Mouse (Mus musculus): ENCODE measurements around the gene Hist3h2ba. TPM values are rescaled to one million over a fixed set of nuclear protein-coding genes. Genes with fewer than 3 reads are reported as not detected.

Gene Hist3h2ba
- total RNA-seq, 4 experiments from 2014 or later: 71.4 to 92.2 (median 75.7) TPM

DNA sequence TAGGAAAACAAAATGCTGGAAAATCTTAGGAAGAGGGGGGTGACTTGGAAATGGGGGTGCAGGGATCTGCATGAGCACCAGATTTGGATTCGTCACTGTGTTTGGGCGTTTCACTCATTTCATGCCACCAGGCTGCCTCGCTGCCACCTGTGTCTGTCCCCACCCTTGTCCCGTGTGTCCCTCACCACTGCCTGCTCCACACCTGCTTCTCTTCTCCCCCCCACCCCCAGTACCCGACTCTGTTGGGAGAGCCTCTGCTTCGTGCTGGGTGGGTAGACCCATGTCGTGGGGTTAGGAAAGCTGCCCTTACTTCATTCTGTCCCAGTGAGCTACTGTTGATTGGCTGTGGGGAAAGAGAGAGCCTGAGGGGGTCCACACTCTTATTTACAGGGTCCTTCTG lies 35.9 kb downstream of the Hist3h2ba start:
- no peak for DNase-seq (ENCODE audit: low spot score in 2 of 2)

DNA sequence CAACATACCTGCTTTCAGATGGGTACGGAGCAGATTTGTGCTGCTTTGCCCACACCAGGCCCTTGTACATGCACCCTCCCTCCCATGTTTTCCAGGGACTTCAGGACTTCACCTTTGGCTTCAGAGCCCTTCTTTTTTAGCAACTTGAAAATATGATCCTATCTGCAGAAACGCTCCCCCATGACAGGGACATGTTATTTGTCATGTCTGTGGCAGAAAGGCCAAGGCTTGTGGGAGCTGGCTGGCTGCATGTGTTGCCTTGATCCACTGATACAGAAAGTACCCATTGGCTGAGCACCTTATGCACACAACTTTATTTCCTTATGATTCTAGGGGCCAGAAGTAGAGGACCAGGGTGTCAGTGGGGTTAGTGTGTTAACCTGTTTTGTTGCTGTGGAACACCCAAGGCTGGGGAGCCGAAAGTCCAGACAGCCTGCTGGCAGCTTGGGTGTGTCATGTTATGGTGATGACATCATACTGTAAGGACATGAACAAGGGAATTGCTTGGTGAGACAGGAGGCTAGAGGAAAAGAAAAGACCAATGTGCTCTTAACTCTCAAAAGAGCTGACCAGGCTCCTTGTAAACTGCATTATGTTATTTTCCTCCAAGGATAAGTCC lies 36.7 kb downstream of the Hist3h2ba start:
- DNase-seq (ENCODE audit: low spot score in 2 of 2): no peak

DNA sequence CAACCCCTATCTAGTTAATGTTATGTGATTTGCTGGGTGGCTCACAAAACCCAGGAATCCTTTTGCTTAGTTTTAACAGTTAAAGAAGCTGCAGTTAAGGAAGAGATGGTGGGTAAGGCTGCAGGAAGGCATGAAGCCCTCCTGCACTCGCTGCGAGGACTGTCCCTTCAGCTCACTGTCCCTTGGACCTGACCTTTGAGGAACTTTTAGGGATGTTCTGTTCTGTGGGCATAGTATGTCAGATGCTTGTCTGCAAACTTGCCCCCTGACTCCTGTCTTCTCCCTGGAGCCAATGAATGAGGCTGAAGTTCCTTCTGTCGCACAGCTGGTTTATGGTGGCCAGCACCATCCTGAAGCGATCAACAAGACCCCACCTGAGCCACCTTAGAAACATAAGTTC lies 40.4 kb downstream of the Hist3h2ba start:
- DNase-seq (ENCODE audit: low spot score in 2 of 2): no peak

DNA sequence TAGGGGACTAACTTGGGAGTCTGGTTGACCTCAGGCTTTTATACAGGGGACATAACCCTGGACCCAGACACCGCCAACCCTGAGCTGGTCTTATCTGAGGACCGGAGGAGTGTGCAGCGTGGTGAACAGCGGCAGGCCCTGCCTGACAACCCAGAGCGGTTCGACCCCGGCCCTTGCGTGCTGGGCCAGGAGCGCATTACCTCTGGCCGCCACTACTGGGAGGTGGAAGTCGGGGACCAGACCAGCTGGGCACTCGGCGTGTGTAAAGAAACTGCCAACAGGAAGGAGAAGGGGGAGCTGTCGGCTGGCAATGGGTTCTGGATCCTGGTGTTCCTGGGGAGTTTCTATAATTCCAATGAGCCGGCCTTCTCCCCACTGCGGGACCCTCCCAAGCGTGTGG lies 41.4 kb downstream of the Hist3h2ba start:
- no peak for DNase-seq (ENCODE audit: low spot score in 2 of 2)

DNA sequence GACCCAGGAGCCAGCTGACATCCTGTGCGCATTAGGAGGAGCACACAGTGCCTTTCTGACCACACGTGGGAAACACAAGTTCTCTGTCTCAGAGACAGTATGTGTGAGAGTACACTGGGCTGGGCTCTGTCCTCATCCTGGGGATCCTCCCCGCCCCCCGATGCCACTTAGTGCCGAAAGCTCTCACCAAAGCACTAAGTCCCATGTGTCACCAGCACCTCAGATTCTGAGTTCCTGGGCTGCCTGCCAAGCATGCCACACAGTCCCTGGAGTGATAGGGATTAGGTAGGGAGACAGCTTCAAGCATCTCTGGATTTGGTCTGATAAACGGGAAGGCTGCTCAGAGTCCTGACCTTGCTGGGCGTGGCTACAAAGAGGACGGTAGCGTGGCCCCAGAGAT lies 42.1 kb downstream of the Hist3h2ba start:
- no peak for DNase-seq (ENCODE audit: low spot score in 2 of 2)

DNA sequence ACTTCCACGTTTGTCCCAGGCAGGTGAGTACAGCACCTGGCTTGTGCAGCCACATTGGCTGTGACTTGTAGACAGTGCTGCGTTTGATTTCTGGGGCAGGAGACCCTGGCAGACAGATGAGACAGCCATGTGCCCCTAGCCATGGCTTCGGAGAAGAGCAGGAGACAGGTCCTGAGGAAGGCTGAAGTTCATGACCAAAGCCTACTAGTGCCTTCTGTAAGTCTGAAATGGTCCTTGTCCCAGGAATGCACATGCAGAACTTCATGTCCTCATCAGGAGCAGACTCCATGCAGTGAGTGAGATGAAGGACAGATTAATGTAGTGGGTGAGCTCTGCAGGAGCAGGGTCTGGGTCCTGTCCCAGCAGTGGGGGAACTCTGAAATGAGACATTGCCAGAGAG lies 43.2 kb downstream of the Hist3h2ba start:
- no peak for DNase-seq (ENCODE audit: low spot score in 2 of 2)

DNA sequence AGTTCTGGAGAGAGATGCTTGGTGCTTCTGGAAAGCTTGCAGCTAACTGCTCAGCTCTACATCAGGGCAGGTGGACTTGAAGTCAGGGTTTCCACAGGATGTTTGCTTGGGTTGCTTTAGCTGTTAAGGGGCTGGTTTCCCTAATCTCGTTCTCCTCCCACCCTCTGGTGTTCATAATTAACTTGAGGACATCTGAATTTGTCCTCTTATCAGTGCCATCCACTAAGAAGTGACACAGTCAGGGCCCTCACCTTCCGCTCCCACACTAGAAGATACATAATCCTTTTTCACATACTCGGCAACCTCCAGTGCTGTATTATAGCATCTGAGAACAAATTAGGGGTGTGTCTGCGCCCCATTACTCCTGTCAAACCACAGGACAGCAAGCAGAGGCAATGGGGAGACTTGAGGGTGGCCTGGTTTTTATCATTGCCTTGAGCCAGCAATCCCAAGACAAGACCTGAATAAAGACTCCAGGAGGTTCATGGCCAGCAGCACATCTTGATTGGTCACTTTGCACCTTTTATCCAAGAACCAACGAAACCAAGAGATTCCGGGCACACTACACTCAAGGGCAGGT lies 44.5 kb downstream of the Hist3h2ba start:
- no peak for DNase-seq (ENCODE audit: low spot score in 2 of 2)

DNA sequence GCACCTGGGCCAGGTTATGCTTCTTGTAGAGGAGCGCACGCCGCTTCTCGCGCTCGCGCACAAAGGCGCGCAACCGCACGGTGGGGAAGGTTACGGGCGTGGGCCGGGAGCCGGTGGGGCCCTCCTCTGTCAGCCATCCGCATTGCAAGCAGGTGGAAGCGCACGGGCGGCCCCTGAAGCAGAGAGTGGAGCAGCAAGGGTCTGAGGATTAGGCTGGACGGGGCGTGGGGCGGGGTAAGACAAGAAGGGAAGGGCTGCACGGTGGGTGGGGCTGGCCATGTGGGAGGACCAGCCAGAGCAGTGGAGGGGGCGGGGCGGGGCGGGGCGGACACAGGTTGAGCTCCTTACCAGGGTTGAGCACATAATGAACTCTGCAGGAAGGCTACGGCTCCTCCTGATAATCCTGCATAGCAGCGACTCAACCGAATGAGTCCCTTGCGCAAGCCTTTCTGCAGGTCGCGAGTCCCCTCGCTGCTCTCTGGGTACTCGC lies 45.7 kb downstream of the Hist3h2ba start:
- no peak for DNase-seq (ENCODE audit: low spot score in 2 of 2)

DNA sequence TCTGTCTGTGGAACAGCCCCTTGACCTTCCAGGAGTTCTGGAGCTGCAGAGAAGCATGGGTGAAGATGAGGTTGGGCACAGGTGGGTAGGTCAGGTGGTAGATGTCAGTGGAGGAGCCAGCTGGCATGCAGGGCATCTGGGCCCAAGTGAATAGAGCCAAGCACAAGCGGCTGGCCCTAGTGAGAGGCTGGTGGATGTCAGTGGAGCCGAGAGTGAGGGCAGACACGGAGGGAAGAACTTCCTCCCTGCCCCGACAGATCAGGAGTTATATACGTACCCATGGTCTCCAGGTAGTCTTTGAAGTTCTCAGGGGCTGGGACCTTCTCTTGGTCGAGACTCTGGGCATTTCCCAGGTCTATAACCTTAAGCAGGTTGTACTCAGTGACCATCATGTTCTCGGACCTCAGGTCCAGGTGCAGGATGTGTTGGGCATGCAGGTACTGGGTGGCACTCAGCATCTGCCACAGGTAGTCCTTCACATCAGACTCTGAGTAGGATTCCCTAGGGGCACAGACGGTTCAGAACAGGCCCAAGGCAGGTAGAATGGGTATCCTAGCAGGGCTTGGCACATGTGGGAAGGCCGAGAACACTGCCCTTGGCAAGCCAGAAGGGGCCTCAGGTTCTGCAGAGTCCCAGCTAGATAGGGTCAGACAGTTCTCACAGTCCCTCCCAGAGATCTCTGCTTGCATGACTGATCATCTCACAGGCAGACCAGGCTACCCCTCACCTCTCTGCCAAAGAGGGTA lies 46.5 kb downstream of the Hist3h2ba start:
- no peak for DNase-seq (ENCODE audit: low spot score in 2 of 2)

DNA sequence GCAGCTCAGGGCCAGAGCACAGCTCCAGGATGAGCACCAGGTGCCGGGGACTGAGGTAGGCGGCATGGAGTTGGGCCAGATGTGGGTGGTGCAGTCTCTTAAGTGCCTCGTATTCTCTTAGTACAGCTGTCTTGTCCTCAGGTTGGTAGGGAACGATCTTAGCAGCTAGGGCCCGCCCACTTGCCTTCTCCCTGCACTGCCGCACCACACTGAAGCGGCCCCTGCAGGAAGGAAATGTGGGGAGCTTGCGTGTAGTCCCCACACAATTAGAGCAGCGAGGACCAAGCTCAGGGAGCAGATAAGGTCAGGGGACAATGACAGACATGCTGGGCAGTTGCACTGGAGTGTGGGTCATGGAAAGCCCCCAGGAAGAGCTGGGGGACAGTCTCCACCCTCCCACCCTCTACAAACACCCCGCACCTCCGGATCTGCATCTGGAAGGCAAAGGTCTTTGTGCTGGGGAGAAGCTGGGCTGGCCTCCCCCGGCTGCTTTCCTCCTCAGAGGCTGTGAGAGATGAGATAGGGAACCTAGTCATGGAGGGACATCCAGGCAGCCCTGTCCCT lies 47.2 kb downstream of the Hist3h2ba start:
- no peak for DNase-seq (ENCODE audit: low spot score in 2 of 2)

DNA sequence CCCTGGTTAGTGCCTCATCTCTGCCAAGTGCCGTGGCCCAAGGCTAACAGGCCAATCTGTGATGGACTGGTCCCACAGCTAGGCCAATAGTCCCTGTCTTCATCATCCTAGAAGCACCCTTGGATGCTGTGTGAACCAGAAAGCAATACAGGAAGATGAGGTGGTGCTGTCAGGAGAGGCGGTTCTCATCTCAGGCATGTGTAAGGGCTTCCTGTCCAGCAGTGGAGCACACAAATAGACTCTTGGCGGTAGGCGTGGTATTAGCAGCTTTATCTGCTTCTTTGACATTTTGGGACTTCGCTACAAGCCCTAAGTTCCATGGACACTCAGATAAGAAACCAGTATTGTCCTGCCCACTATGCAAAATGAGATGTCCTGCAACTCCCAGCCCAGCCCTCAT lies 48.8 kb downstream of the Hist3h2ba start:
- DNase-seq (ENCODE audit: low spot score in 2 of 2): no peak

Small RNA genes lying within 50 kb of the gene (microRNA-seq; reads per million reads assigned to microRNA genes)
- gene Gm44313: 0 to 0.51 reads per million in 2 experiments

Other genes with a start within 250 kb of the Hist3h2ba start
- gene Olfr319, start 249.8 kb upstream of the Hist3h2ba start, total RNA-seq (2022): under 1 TPM in 1 of 4 experiments, not detected in 3; 0.43 TPM
- under 1 TPM in 2 of 4 experiments, not detected in 2; 0.09 to 0.16 TPM for gene Olfr318, start 224.9 kb upstream of the Hist3h2ba start, total RNA-seq (2022)
- under 1 TPM in 3 of 4 experiments, not detected in 1; 0.19 to 0.76 (median 0.43) TPM for gene Olfr317, start 209.7 kb upstream of the Hist3h2ba start, total RNA-seq (2022)
- 1 to 10 TPM in 2 of 4 experiments, under 1 TPM in 2; 0.59 to 1.8 (median 1.2) TPM for gene Olfr316, start 196.2 kb upstream of the Hist3h2ba start, total RNA-seq (2022)
- not detected for gene Olfr315, start 175.7 kb upstream of the Hist3h2ba start, total RNA-seq (2022)
- gene Olfr314, start 166.0 kb upstream of the Hist3h2ba start, total RNA-seq (2022): not detected
- gene Fam183b, start 147.0 kb upstream of the Hist3h2ba start, total RNA-seq (2022): 1 to 10 TPM; 5.4 to 7.7 (median 6.4) TPM
- not detected for gene Olfr313, start 133.9 kb upstream of the Hist3h2ba start, total RNA-seq (2022)
- gene Olfr312, start 119.7 kb upstream of the Hist3h2ba start, total RNA-seq (2022): not detected
- not detected for gene Olfr311, start 109.7 kb upstream of the Hist3h2ba start, total RNA-seq (2022)
- gene Gm12258, start 101.8 kb upstream of the Hist3h2ba start, total RNA-seq (2022): 10 to 100 TPM; 15.8 to 24.2 (median 21.4) TPM
- gene 2810021J22Rik, start 81.7 kb upstream of the Hist3h2ba start, total RNA-seq (2022): 10 to 100 TPM in 3 of 4 experiments, 1 to 10 TPM in 1; 7.1 to 14.0 (median 12.1) TPM
- 10 to 100 TPM in 2 of 4 experiments, 1 to 10 TPM in 2; 9.0 to 10.2 (median 9.8) TPM for gene Zfp39, start 44.7 kb upstream of the Hist3h2ba start, total RNA-seq (2022)
- gene Btnl10, start 31.0 kb upstream of the Hist3h2ba start, total RNA-seq (2022): under 1 TPM in 1 of 4 experiments, not detected in 3; 0.14 TPM
- 100 to 1,000 TPM; 426 to 450 (median 442) TPM for gene Rnf187, start 10.0 kb upstream of the Hist3h2ba start, total RNA-seq (2022)
- gene Hist3h2a, start 5.8 kb downstream of the Hist3h2ba start, total RNA-seq (2022): 10 to 100 TPM; 48.9 to 64.2 (median 56.8) TPM
- gene Trim17, start 5.8 kb downstream of the Hist3h2ba start, total RNA-seq (2022): 1 to 10 TPM; 2.8 to 6.3 (median 4.8) TPM
- 10 to 100 TPM; 28.4 to 32.5 (median 31.0) TPM for gene Trim11, start 29.2 kb downstream of the Hist3h2ba start, total RNA-seq (2022)
- gene Obscn, start 187.5 kb downstream of the Hist3h2ba start, total RNA-seq (2022): 1 to 10 TPM; 1.2 to 1.9 (median 1.5) TPM
- 10 to 100 TPM in 1 of 4 experiments, 1 to 10 TPM in 3; 5.9 to 10.2 (median 7.3) TPM for gene Iba57, start 214.8 kb downstream of the Hist3h2ba start, total RNA-seq (2022)
- gene Gjc2, start 234.3 kb downstream of the Hist3h2ba start, total RNA-seq (2022): 10 to 100 TPM; 11.8 to 15.9 (median 12.5) TPM
- 100 to 1,000 TPM; 135 to 149 (median 141) TPM for gene Guk1, start 243.3 kb downstream of the Hist3h2ba start, total RNA-seq (2022)